Mouse (Mus musculus) spleen, adult 12 weeks (tissue): ENCODE data around the gene Prss50.

ENCODE experiments used
- DNase-seq: peaks from one replicate; pipeline ENCODE4 v3.0.0; 2022; ENCODE audit warnings: low spot score

The Prss50 gene

GRCm38 (mm10) chr9:110907201-110907837, 49.6 kb downstream of the Prss50 start:
- DNase-seq: no peak

GRCm38 (mm10) chr9:110907838-110908630, 50.3 kb downstream of the Prss50 start:
- DNase-seq: no peak

- DNase-seq: no peak
These were observed 50.9 kb downstream of the Prss50 start for GRCm38 (mm10) chr9:110908631-110909016.

GRCm38 (mm10) chr9:110909371-110909967, 51.7 kb downstream of the Prss50 start:
- no peak for DNase-seq
